Mouse (Mus musculus) olfactory bulb, adult 2 months (tissue): ENCODE data around the gene Commd4. TPM values are rescaled to one million over a fixed set of nuclear protein-coding genes. Genes with fewer than 3 reads are reported as not detected.

ENCODE experiments used
- H3K27ac ChIP-seq: fragments of 200-500 bp; 2 replicates; pipeline ENCODE4 v1.5.1; 2012; ENCODE audit warnings: low read depth, low read length; ENCODE audit not compliant: insufficient read depth
- H3K4me1 ChIP-seq: fragments of 200-500 bp; 2 replicates; pipeline ENCODE4 v1.6.1; 2012; ENCODE audit warnings: low read length; ENCODE audit not compliant: control insufficient read depth, insufficient read depth
- H3K4me3 ChIP-seq: fragments of 200-500 bp; 2 replicates; pipeline ENCODE4 v1.5.1; 2012; ENCODE audit warnings: mild to moderate bottlenecking, low read depth, low read length, moderate library complexity; ENCODE audit not compliant: insufficient read depth
- CTCF ChIP-seq: fragments of 200-500 bp; IDR thresholded peaks from 2 replicates; pipeline ENCODE4 v1.5.1; 2012; ENCODE audit warnings: low read depth, mild to moderate bottlenecking, low read length, moderate library complexity; ENCODE audit not compliant: insufficient read depth
- POLR2A ChIP-seq: fragments of 200-500 bp; IDR thresholded peaks from 2 replicates; pipeline ENCODE4 v1.6.1; 2012; ENCODE audit warnings: mild to moderate bottlenecking, low read depth, low read length, moderate library complexity; ENCODE audit not compliant: insufficient read depth
- WGBS: fragments of 180-500 bp; shearing (Covaris S2); methylation state at CpG from one replicate; pipeline ENCODE4 v1.1.7; 2018; 5-methylcytosine and 5-hydroxymethylcytosine counted together
- polyA plus RNA-seq: library from polyadenylated mRNA; stranded (reverse); fragments of >200 nt; gene quantifications from 2 replicates; pipeline ENCODE4 v1.2.4, GENCODE M21; 2012; ENCODE audit warnings: low replicate concordance; ENCODE audit not compliant: missing spikeins, insufficient read depth, insufficient read length

Commd4 gene
- polyA plus RNA-seq, 1 experiment: not detected

DNA sequence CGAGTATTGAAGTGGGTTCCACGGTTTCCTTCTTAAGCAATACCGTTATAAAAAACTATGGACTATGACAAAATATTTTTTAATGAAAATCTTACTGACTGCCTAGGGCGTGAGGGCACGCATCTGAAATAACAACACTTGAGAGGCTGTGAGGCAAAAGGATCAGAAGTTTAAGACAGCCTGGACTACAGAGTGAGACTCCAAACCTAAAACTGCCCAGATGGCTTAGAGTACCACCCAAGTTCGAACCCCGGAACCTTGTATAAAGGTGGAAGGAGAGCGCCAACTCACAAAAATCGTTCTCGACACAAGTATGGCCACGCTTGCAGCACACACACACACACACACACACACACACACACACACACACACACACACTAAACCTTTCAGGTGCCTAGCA is 375 bp upstream of the Commd4 start:
- WGBS: 30% methylated on average over 11 of the region's 11 CpGs
- Histone ChIP-seq H3K4me3 (no peak overlapping the region), H3K4me1 (peaks cover 20% of the 10 kb centered on the region), H3K27ac (0 out of 2 replicates have a peak overlapping the region, but pooled peaks have one; percentile 8)
- TF ChIP-seq CTCF: no peak
- no peak for TF ChIP-seq POLR2A

GRCm38 (mm10) chr9:57157499-57157898 is 632 bp downstream of the Commd4 start:
- H3K4me1 ChIP-seq: peaks cover 20% of the 10 kb centered on the region
- 0 out of 2 replicates have a peak overlapping the region, but pooled peaks have one; percentile 4 for H3K27ac ChIP-seq
- peak overlapping the region; percentile 73 for H3K4me3 ChIP-seq
- WGBS: 20% methylated on average over 13 of the region's 13 CpGs
- TF ChIP-seq CTCF: no peak
- no peak for TF ChIP-seq POLR2A

- TF ChIP-seq POLR2A: no peak
- no peak for TF ChIP-seq CTCF
- Histone ChIP-seq H3K27ac (no peak overlapping the region), H3K4me1 (peaks cover 20% of the 10 kb centered on the region), H3K4me3 (peak overlapping the region; percentile 73; the same call in 1 of the 2 replicates)
- WGBS: 84% methylated on average over 8 of the region's 8 CpGs
Observed at GRCm38 (mm10) chr9:57156823-57157222, 1.3 kb downstream of the Commd4 start.

DNA sequence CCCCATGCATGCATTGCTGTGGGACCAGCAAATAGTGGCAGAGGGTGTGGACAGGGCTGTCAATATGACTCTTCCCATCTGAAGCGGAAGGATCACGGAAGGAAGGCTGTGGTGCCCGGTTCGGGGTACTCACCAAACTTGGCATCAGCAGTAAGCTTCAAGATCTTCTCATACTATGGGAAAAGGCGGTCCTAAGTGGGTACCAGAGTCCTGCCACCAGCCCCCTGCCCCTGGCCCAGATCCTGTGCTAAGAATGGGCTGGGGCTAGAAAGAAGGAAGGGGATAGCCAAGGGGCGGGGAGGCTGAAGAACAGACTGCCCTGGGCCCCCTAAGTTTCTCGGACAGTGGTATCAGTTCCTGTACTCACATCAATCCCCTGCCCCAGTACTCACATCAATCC is 1.7 kb downstream of the Commd4 start:
- no peak for TF ChIP-seq POLR2A
- no peak for TF ChIP-seq CTCF
- Histone ChIP-seq H3K27ac (no peak overlapping the region), H3K4me1 (peaks cover 20% of the 10 kb centered on the region), H3K4me3 (no peak overlapping the region)
- 89% methylated on average over 7 of the region's 7 CpGs for WGBS

DNA sequence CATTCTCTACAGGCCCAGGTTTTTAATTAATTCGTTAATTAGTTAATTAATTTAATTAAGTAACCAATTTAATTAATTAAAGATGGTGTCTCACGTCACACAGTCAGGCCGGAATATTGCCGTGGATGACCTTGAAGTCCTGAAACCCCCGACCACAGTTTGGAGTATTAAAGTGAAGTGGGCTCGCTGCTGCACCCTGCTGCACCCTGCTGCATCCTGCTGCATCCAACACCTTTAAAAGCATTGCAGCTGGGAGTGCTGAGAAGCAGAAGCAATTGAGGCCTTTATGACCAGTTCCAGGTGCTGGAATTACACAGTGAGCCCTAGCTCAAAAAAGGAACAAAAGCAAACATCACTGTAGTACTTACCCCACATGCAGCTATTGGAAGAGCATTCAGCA is 5.8 kb downstream of the Commd4 start:
- WGBS: 40% methylated on average over 6 of the region's 6 CpGs
- H3K4me1 ChIP-seq: peaks cover 20% of the 10 kb centered on the region
- TF ChIP-seq POLR2A (no peak), CTCF (no peak)
- no peak overlapping the region for H3K4me3 ChIP-seq
- H3K27ac ChIP-seq: no peak overlapping the region

GRCm38 (mm10) chr9:57150192-57150591 is 7.9 kb downstream of the Commd4 start:
- TF ChIP-seq CTCF (no peak), POLR2A (no peak)
- WGBS: 85% methylated on average over 5 of the region's 5 CpGs
- Histone ChIP-seq H3K4me3 (no peak overlapping the region), H3K27ac (no peak overlapping the region), H3K4me1 (peaks cover 16% of the 10 kb centered on the region)

GRCm38 (mm10) chr9:57149021-57149420 is 9.1 kb downstream of the Commd4 start:
- no peak for TF ChIP-seq CTCF
- no peak for TF ChIP-seq POLR2A
- Histone ChIP-seq H3K27ac (peak overlapping the region; percentile 90; the same call in 1 of the 2 replicates), H3K4me1 (peaks cover 16% of the 10 kb centered on the region), H3K4me3 (no peak overlapping the region)
- 60% methylated on average over 6 of the region's 6 CpGs for WGBS

DNA sequence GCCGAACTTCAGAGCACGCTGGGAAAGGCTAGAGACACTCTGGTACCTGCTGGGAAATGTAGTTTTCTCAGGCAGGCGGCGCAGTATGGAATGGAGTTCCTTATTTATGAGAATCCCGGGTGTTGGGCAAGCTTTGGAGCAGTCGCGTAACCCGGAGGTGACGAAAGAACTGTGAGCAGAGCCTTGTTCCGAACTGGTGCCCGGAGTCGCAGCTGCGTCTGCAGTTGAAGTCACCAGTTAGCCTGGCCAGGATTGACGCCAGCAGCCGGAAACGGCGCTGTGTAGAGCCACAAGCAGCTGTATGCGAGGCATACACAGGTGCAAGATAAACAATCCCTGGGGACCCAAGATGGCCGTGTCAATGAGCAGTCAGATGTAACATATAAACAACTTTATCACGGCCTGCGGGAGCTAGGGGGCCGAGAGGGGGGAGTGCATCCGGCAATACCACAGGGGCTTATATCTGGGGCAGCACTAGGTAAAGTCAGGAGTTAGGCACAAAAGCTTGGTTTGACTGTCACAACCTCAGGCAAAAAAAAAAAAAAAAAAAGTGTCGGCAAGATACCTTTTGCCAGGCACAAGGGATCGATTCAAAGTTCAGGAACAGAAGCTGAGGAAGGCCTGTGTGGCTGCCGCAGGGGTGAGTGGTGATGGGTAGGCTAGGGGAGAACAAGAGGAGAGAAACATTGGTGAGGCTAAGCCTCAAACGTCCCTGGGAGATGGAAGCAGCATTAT is 9.8 kb downstream of the Commd4 start, which contains the start of gene Neil1:
Gene Neil1, minus strand, starts transcription at position 162 of the 735 bp plus-strand sequence.
- H3K4me3 ChIP-seq: peak within 1 kb of the TSS; percentile 62
- peak within 1 kb of the TSS; percentile 90 for H3K27ac ChIP-seq
- peaks cover 16% of the 10 kb centered on the region for H3K4me1 ChIP-seq
- TF ChIP-seq CTCF: no peak
- TF ChIP-seq POLR2A: peak; percentile 46; the same call in 1 of the 2 replicates
- under 1% methylated on average over 27 of the region's 27 CpGs for WGBS

DNA sequence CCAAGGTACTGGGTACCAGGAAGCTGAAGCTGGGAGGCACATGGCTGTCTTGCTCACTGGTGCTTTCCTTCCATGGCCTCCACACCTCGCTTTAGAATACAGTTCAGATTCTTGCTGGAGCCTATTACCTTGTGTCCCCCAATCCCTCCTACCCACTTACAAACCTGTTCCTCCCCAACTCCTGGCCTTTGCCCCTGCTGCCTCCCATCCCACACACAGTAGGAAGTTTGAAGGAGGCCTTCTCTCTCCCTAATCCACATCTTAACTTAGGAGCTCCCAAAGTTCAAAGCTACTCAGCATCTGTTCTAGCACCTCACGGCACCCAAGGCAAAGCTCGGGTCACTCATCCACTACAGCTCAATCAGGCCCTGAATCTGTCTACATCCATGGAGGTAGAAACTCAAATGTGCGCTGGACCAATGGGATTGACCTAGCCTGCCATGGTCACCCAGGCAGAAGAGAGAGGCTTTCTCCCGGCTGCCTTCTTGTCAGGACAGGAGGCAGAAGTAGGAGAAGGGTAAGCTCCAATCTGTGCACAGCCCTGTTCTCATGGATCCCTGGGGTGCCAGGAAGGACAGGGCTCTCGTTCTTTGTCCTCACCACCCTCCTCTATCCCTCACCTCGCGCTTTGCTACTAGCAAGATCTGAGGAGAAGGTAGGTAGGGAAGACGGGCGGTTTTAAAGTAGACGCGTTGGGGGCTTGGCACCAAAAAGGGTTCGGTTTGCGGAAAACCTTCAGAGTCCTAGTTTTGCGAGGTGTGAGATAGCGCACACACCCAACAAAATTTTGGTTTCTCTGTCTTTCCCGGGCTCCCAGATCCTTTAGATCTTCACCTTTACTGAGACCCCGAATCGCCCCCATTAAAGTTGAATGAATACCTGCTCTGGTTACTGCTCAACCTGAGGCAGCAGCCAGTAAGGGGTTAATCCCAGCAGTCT is 10.7 kb downstream of the Commd4 start:
- 8% methylated on average over 19 of the region's 19 CpGs for WGBS
- Histone ChIP-seq H3K27ac (peak overlapping the region; percentile 66), H3K4me3 (peak overlapping the region; percentile 62), H3K4me1 (peaks cover 16% of the 10 kb centered on the region)
- TF ChIP-seq CTCF: no peak
- TF ChIP-seq POLR2A: no peak
